Mouse (Mus musculus) CH12.LX (cell line): ENCODE measurements at regions not wholly inside any gene's neighbourhood (a gene's known extent, or its start where the extent isn't known, plus 50 kb on each side); places are given as distances from the start of the nearest gene placed in this dataset.

ENCODE experiments used
- DNase-seq: peaks from one replicate; pipeline ENCODE4 v3.0.0-alpha.2; 2013; ENCODE audit errors: extremely low read depth
- H3K27ac ChIP-seq: 2 replicates; pipeline ENCODE4 v1.5.1; 2012; ENCODE audit warnings: low read depth, mild to moderate bottlenecking, control low read depth, moderate library complexity; ENCODE audit not compliant: insufficient read depth
- H3K27me3 ChIP-seq: replicated peaks from 2 replicates; pipeline ENCODE3; 2012; ENCODE audit warnings: inconsistent platforms
- H3K36me3 ChIP-seq, 2 experiments: replicated peaks in 1 of 2; 2 replicates each; pipeline versions ENCODE3 to v1.6.1; 2012; ENCODE audit warnings: inconsistent platforms in 1 of 2, low read length in 1 of 2, mild to moderate bottlenecking in 1 of 2, mixed read lengths in 1 of 2, moderate library complexity in 1 of 2; ENCODE audit not compliant: control insufficient read depth in 1 of 2, insufficient read depth in 1 of 2
- H3K4me1 ChIP-seq, 2 experiments: 2 replicates each; pipeline ENCODE4 v1.6.1; 2012; ENCODE audit warnings: inconsistent platforms in 1 of 2, moderate library complexity in 1 of 2; ENCODE audit not compliant: insufficient read depth in 2 of 2, control insufficient read depth in 1 of 2
- H3K4me2 ChIP-seq: 2 replicates; pipeline ENCODE4 v1.6.1; 2012; ENCODE audit warnings: low read depth, mild to moderate bottlenecking, control low read depth; ENCODE audit not compliant: poor library complexity, insufficient read depth, severe bottlenecking
- H3K4me3 ChIP-seq, 3 experiments: fragments of 150-350 bp in 1 of 3; sonication (generic) in 1 of 3; replicated peaks in 1 of 3; 2 replicates each; pipeline versions ENCODE3 to v1.5.1; 2011 to 2012; ENCODE audit warnings: low read depth in 2 of 3, low read length in 2 of 3, mild to moderate bottlenecking in 2 of 3, moderate library complexity in 2 of 3, control low read depth in 1 of 3, improper control_type of control experiment in 1 of 3, inconsistent platforms in 1 of 3, mixed read lengths in 1 of 3; ENCODE audit not compliant: poor library complexity in 1 of 3
- H3K79me2 ChIP-seq: replicated peaks from 2 replicates; pipeline ENCODE4 v1.6.1; 2012; ENCODE audit warnings: mild to moderate bottlenecking, moderate library complexity; ENCODE audit not compliant: control insufficient read depth, poor library complexity, insufficient read depth, severe bottlenecking; ENCODE audit errors: extremely low read depth
- H3K9ac ChIP-seq: 2 replicates; pipeline ENCODE4 v1.6.1; 2012; ENCODE audit warnings: low read depth, mild to moderate bottlenecking, control low read depth, moderate library complexity; ENCODE audit not compliant: insufficient read depth
- H3K9me3 ChIP-seq: replicated peaks from 2 replicates; pipeline ENCODE3; 2012; ENCODE audit warnings: low read length, inconsistent platforms, mixed read lengths
- BHLHE40 ChIP-seq: IDR thresholded peaks from 2 replicates; pipeline ENCODE4 v1.6.1; 2011; ENCODE audit warnings: mild to moderate bottlenecking, low read depth, low read length, improper control_type of control experiment
- CTCF ChIP-seq, 2 experiments: IDR thresholded peaks in 1 of 2; conservative IDR thresholded peaks in 1 of 2; 2 replicates each; pipeline ENCODE4 v1.5.1; 2011 to 2012; ENCODE audit warnings: low read depth in 2 of 2, low read length in 2 of 2, improper control_type of control experiment in 1 of 2, inconsistent platforms in 1 of 2, mild to moderate bottlenecking in 1 of 2, moderate library complexity in 1 of 2
- ELF1 ChIP-seq: IDR thresholded peaks from 2 replicates; pipeline ENCODE4 v1.6.1; 2014; ENCODE audit warnings: low read depth, mild to moderate bottlenecking, inconsistent platforms, low read length, improper control_type of control experiment
- EP300 ChIP-seq: IDR thresholded peaks from 2 replicates; pipeline ENCODE4 v1.6.1; 2011; ENCODE audit warnings: low read length, improper control_type of control experiment
- ETS1 ChIP-seq: conservative IDR thresholded peaks from 2 replicates; pipeline ENCODE4 v1.6.1; 2012; ENCODE audit warnings: low read depth, mild to moderate bottlenecking, inconsistent platforms, low read length, improper control_type of control experiment, moderate library complexity
- GABPA ChIP-seq: IDR thresholded peaks from 2 replicates; pipeline ENCODE4 v1.6.1; 2012; ENCODE audit warnings: low read depth, low read length, improper control_type of control experiment, inconsistent platforms; ENCODE audit not compliant: insufficient replicate concordance
- HCFC1 ChIP-seq: IDR thresholded peaks from 2 replicates; pipeline ENCODE4 v1.6.1; 2012; ENCODE audit warnings: low read depth, mild to moderate bottlenecking, inconsistent platforms, low read length, improper control_type of control experiment
- IRF4 ChIP-seq: IDR thresholded peaks from 2 replicates; pipeline ENCODE4 v1.6.1; 2014; ENCODE audit warnings: low read depth, mild to moderate bottlenecking, inconsistent platforms, low read length, improper control_type of control experiment
- JUN ChIP-seq: IDR thresholded peaks from 2 replicates; pipeline ENCODE4 v1.6.1; 2011; ENCODE audit warnings: low read depth, mild to moderate bottlenecking, low read length, improper control_type of control experiment, moderate library complexity; ENCODE audit not compliant: insufficient read depth
- JUND ChIP-seq: conservative IDR thresholded peaks from 2 replicates; pipeline ENCODE4 v1.6.1; 2011; ENCODE audit warnings: low read depth, low read length, improper control_type of control experiment
- KAT2A ChIP-seq: IDR thresholded peaks from 2 replicates; pipeline ENCODE4 v1.6.1; 2012; ENCODE audit warnings: low read length, improper control_type of control experiment, inconsistent platforms; ENCODE audit not compliant: insufficient replicate concordance
- MAFK ChIP-seq: IDR thresholded peaks from 2 replicates; pipeline ENCODE4 v1.6.1; 2011; ENCODE audit warnings: low read length, improper control_type of control experiment; ENCODE audit not compliant: insufficient replicate concordance
- MAX ChIP-seq: IDR thresholded peaks from 2 replicates; pipeline ENCODE4 v1.6.1; 2011; ENCODE audit warnings: low read length, improper control_type of control experiment
- MAZ ChIP-seq: IDR thresholded peaks from 2 replicates; pipeline ENCODE4 v1.6.1; 2012; ENCODE audit warnings: low read depth, mild to moderate bottlenecking, inconsistent platforms, low read length, improper control_type of control experiment, moderate library complexity
- MEF2A ChIP-seq: IDR thresholded peaks from 2 replicates; pipeline ENCODE4 v1.6.1; 2014; ENCODE audit warnings: low read depth, mild to moderate bottlenecking, inconsistent platforms, low read length, improper control_type of control experiment, borderline replicate concordance
- MXI1 ChIP-seq: IDR thresholded peaks from 2 replicates; pipeline ENCODE4 v1.6.1; 2011; ENCODE audit warnings: mild to moderate bottlenecking, low read depth, low read length, improper control_type of control experiment
- MYC ChIP-seq: IDR thresholded peaks from 2 replicates; pipeline ENCODE4 v1.6.1; 2011; ENCODE audit warnings: low read depth, mild to moderate bottlenecking, improper control_type of control experiment, low read length
- POLR2A ChIP-seq: IDR thresholded peaks from 2 replicates; pipeline ENCODE4 v1.6.1; 2011; ENCODE audit warnings: low read depth, mild to moderate bottlenecking, improper control_type of control experiment, low read length
- POLR2AphosphoS2 ChIP-seq: IDR thresholded peaks from 2 replicates; pipeline ENCODE4 v1.6.1; 2011; ENCODE audit warnings: low read depth, low read length, improper control_type of control experiment
- RCOR1 ChIP-seq: conservative IDR thresholded peaks from 2 replicates; pipeline ENCODE4 v1.6.1; 2012; ENCODE audit warnings: low read depth, mild to moderate bottlenecking, inconsistent platforms, low read length, improper control_type of control experiment
- SMC3 ChIP-seq: IDR thresholded peaks from 2 replicates; pipeline ENCODE4 v1.6.1; 2011; ENCODE audit warnings: low read depth, low read length, improper control_type of control experiment
- TCF12 ChIP-seq: IDR thresholded peaks from 2 replicates; pipeline ENCODE4 v1.6.1; 2014; ENCODE audit warnings: low read depth, mild to moderate bottlenecking, inconsistent platforms, low read length, improper control_type of control experiment
- UBTF ChIP-seq: IDR thresholded peaks from 2 replicates; pipeline ENCODE4 v1.6.1; 2012; ENCODE audit warnings: low read depth, mild to moderate bottlenecking, inconsistent platforms, low read length, improper control_type of control experiment, moderate library complexity
- USF1 ChIP-seq: IDR thresholded peaks from 2 replicates; pipeline ENCODE4 v1.6.1; 2014; ENCODE audit warnings: low read depth, mild to moderate bottlenecking, inconsistent platforms, low read length, improper control_type of control experiment
- ZC3H11A ChIP-seq: IDR thresholded peaks from 2 replicates; pipeline ENCODE4 v1.6.1; 2012; ENCODE audit warnings: low read depth, mild to moderate bottlenecking, inconsistent platforms, low read length, improper control_type of control experiment
- ZKSCAN1 ChIP-seq: IDR thresholded peaks from 2 replicates; pipeline ENCODE4 v1.6.1; 2012; ENCODE audit warnings: low read depth, inconsistent platforms, low read length, improper control_type of control experiment, borderline replicate concordance
- dilution Hi-C: fragments of 300-500 bp; cut with MboI; formaldehyde crosslinking; loops from 2 replicates; pipeline ENCODE4 v1.14.3; 2020; ENCODE audit warnings: low sequenced_read_pairs; ENCODE audit not compliant: extremely low pct_unique_long_range_greater_than_20kb, extremely low pct_ligation_motif_present
- in situ Hi-C: fragments of 300-500 bp; cut with MboI; formaldehyde crosslinking; loops from 3 replicates; pipeline ENCODE4 v1.14.3; 2019; ENCODE audit warnings: low sequenced_read_pairs, low pct_ligation_motif_present, low pct_unique_long_range_greater_than_20kb, mixed read lengths

DNA sequence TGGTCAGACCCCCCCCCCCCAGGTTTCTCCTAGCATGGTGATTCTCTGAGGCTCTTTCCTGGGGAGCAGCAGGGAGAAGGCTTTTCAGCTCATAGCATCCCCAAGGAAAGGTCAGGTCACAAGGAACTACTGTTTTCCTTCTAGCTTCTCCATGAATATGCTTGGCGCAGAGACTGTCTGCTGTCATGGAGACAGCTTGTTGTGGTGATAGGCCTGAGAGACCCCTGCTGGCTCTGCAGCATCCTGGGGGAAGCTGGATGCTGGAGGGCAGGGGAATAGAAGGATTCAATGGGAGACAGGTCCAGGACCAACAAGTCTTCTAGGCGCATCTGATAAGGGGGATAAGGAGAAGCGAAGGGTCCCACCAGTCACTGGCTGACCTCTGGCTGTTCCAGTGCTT, 178.1 kb downstream of the Utp6 start:
- H3K4me2 ChIP-seq: no peak overlapping the region
- H3K4me1 ChIP-seq: peaks cover 0 to 22% of the 10 kb centered on the region in 2 experiments; a peak in 2 of 4 replicates
- no peak overlapping the region for H3K4me3 ChIP-seq
- DNase-seq: no peak
- dilution Hi-C loops (no loop called here), in situ Hi-C loops (no loop called here)
- no peak for TF ChIP-seq HCFC1
- TF ChIP-seq ELF1: no peak
- TF ChIP-seq TCF12: no peak
- no peak for TF ChIP-seq ZKSCAN1
- TF ChIP-seq MEF2A: no peak
- TF ChIP-seq BHLHE40: no peak
- no peak for TF ChIP-seq GABPA
- no peak for TF ChIP-seq ETS1
- no peak for TF ChIP-seq SMC3
- no peak for TF ChIP-seq MAZ
- TF ChIP-seq EP300: no peak
- TF ChIP-seq CTCF (conservative IDR thresholded peaks at IDR 0.05 in 1 of 2, IDR thresholded peaks at IDR 0.05 in 1 of 2; ENCODE audit: low read depth in 2 of 2, low read length in 2 of 2): no peak
- no peaks in the 10 kb centered on the region for H3K36me3 ChIP-seq
- H3K27ac ChIP-seq: no peak overlapping the region
- H3K9me3 ChIP-seq: no peaks in the 10 kb centered on the region
- H3K79me2 ChIP-seq: no peaks in the 10 kb centered on the region
- no peaks in the 10 kb centered on the region for H3K27me3 ChIP-seq
- no peak overlapping the region for H3K9ac ChIP-seq

DNA sequence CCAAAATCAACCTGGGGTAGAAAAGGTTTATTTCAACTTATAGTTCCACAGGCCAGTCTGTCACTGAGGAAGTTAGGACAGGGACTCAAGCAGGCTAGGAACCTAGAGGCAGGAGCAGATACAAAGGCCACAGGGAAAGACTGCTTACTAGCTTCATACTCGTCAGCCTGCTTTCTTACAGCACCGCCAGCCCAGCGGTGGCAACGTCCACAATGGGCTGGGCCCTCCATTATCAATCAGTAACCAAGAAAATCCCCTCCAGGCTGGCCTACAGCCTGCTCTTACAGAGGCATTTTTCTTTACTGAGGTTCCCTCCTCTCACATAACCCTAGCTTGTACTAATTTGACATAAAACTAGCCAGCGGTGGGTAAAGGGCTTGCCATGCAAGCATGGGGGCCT, 180.2 kb downstream of the Utp6 start:
- H3K27me3 ChIP-seq: no peaks in the 10 kb centered on the region
- H3K9ac ChIP-seq: no peak overlapping the region
- H3K9me3 ChIP-seq: no peaks in the 10 kb centered on the region
- no peaks in the 10 kb centered on the region for H3K36me3 ChIP-seq
- peaks cover 0 to 15% of the 10 kb centered on the region in 2 experiments; a peak in 2 of 4 replicates for H3K4me1 ChIP-seq
- H3K27ac ChIP-seq: no peak overlapping the region
- dilution Hi-C loops (no loop called here), in situ Hi-C loops (no loop called here)
- TF ChIP-seq UBTF (no peak), MYC (no peak), ELF1 (no peak)
- no peak for DNase-seq
- no peak overlapping the region for H3K4me3 ChIP-seq
- H3K4me2 ChIP-seq: no peak overlapping the region
- no peaks in the 10 kb centered on the region for H3K79me2 ChIP-seq

DNA sequence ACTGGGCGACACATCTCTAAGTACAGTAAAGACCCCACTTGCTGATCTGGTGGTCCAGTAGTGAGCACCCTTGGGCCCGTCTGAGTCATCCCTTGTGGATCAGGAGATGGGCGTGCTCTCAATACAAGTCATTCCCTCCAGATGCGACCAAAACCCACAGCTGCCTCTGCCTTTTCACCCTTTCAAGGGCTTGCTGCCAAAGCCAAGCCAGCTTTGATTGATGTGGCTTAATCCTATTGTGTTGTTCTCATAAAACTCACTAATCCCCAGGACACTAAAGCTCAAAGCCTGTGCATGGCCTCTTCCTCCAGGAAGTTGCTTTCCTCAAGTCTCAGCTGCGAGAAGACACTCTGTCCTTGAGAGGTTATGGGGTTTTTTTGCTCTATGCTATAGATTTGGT, 182.4 kb downstream of the Utp6 start:
- no peak overlapping the region for H3K4me2 ChIP-seq
- in situ Hi-C loops: no loop called here

More for the DNA sequence above, 182.4 kb downstream of the Utp6 start:
- no peak overlapping the region for H3K4me3 ChIP-seq
- H3K79me2 ChIP-seq: no peaks in the 10 kb centered on the region
- dilution Hi-C loops: no loop called here
- H3K9ac ChIP-seq: no peak overlapping the region
- no peaks in the 10 kb centered on the region for H3K27me3 ChIP-seq
- TF ChIP-seq POLR2A: no peak
- TF ChIP-seq RCOR1: no peak
- TF ChIP-seq POLR2AphosphoS2: no peak
- TF ChIP-seq MYC: no peak
- no peak for TF ChIP-seq MAFK
- no peak for TF ChIP-seq KAT2A
- TF ChIP-seq JUN: no peak
- no peak for TF ChIP-seq MXI1
- no peak for TF ChIP-seq MEF2A
- no peak for TF ChIP-seq JUND
- TF ChIP-seq ZC3H11A: no peak
- TF ChIP-seq USF1: no peak
- no peak for TF ChIP-seq MAX
- no peak for TF ChIP-seq BHLHE40
- TF ChIP-seq IRF4: no peak
- TF ChIP-seq, all 38 proteins: peak for 0
- Histone ChIP-seq H3K27ac (no peak overlapping the region), H3K9me3 (no peaks in the 10 kb centered on the region), H3K4me1 (peaks cover 0 to 9% of the 10 kb centered on the region in 2 experiments; a peak in 2 of 4 replicates), H3K36me3 (no peaks in the 10 kb centered on the region)
- DNase-seq: no peak
